Mouse (Mus musculus) gastrocnemius, postnatal 36 days (tissue): ENCODE results near the gene Car6. TPM values are rescaled to one million over a fixed set of nuclear protein-coding genes. Genes with fewer than 3 reads are reported as not detected.

Experiments
- DNase-seq, 2 experiments: peaks; one replicate each; pipeline ENCODE4 v3.0.0; 2022
- intact Hi-C: fragments of 180-260 bp; cut with DNase I; formaldehyde crosslinking; loops from one replicate; pipeline ENCODE4 v1.15.1; 2025
- total RNA-seq, 2 experiments: library from RNA; stranded (reverse); gene quantifications; 2 replicates each; pipeline ENCODE4 v1.2.3; 2021

The Car6 gene
- total RNA-seq, 2 experiments from 2014 or later: 0.37 TPM; not detected in 1

DNA sequence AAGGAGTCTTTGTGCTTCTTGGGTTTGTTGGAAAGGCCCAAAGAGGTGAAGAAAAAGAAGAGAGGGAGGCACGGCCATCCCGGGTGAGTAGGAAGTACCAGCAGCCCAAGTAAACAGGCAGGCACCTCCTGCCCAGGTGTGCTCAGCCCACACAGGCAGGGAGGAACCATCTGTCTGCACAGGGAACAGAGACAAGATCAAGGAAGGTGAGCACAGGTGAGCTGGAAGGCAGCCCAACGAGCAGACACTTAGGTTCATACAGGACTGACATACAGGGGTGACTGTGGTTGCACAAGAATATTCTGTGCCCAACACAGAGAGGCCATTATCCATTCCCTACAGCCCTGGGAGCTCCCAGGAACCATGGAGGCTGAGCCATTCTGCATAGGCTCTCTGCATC, 3.7 kb upstream of the Car6 start:
- DNase-seq: no peak
- intact Hi-C loops: no loop called here

GRCm38 (mm10) chr4:150202702-150203101, 1.6 kb upstream of the Car6 start:
- intact Hi-C loops: no loop called here
- DNase-seq: no peak

DNA sequence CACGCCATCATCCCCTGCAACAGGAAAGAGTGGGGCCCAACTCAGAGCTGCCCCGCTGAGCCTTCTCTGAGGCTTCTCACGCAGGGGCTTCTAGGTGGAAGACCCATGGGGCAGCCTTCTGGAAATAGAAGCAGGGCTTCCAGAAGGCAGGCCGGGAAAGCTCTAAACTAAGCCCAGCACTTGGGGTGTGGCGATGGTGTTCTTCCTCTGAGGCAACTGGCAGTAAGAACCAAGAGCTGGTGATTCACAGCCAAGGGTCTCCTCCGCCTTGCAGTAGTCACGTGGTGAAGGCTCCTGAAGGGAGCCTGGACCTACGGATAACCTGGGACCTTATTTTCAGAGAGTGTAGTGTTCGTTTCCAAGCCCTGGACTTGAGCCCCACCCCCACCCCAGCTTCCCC, 2.9 kb downstream of the Car6 start:
- intact Hi-C loops: no loop called here

DNA sequence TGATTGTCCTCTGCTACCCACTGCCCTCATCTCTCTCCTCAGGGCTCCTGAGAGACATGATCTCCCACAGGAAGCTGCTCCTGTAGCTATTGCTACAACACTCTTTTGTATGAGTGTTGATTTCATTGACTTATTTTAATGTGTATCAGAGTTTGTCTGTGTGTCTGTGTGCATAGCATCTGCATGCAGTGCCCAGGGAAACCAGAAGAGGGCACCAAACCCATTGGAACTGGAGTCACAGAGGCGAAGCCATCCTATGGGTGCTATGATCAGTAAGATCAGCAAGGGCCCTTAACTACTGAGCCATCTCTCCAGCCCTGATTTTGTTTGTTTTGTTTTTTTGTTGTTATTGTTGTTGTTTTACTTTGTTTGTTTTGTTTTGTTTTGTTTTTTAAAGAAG, 7.2 kb downstream of the Car6 start:
- no peak for DNase-seq

More for the DNA sequence above, 2.9 kb downstream of the Car6 start:
- DNase-seq: no peak

GRCm38 (mm10) chr4:150192199-150192598, 8.9 kb downstream of the Car6 start:
- DNase-seq: no peak

More for the DNA sequence above, 7.2 kb downstream of the Car6 start:
- intact Hi-C loops: no loop called here

DNA sequence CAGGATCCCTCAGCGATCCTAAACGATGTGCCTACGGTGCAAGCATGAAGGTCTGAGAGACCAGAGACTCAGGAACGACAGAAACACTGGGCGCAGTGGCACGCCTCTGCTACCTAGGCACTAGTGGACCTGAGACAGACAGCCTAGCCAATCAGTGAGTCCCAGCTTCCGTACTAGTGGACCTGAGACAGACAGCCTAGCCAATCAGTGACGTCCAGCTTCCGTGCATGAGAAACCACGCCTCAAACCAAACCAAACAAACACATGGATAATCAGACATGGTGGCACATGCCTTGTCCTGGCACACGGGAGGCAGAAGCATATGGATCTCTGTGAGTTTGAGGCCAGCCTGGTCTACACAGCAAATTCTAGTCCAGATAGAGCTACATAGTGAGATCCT, 12.9 kb downstream of the Car6 start:
- intact Hi-C loops: no loop called here
- no peak for DNase-seq

More at GRCm38 (mm10) chr4:150192199-150192598, 8.9 kb downstream of the Car6 start:
- intact Hi-C loops: no loop called here

DNA sequence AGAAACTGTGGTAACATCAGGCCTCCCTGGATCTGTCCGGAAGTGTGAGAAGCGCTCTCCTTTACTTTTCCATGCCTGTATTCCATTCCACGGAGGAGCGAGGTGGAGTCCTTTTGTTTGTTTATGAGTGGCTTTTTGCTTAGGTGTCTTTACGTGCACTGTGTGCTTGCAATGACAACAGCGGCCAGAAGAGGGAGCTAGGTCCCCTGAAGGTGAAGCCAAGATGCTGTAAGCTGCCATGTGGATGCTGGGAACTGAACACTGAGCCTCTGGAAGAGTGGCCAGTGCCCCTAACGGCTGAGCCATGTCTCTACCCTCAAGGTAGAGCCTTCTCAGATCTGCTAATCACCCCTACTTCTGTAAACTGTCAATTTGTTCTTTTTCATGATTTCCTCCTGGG, 19.8 kb downstream of the Car6 start:
- intact Hi-C loops: no loop called here

DNA sequence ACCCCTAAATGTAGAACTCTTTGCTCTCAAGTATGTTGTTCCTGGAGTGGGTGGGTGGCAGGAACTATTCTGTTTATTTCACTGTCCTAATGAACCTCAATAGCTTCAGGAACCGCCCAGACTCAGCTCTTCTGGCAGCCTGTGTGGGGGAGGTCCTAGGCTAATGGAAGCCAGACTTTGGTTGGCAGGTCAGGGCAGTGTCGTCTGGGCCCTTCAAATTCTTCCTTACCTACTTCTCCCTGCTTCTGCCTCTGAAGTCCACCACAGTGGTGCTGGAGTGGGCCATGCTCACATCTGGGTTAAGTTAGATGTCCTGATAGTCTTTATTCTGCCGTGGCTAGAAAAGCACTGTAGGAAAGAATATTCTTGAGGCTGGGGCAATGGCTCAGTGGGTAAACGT, 23.0 kb downstream of the Car6 start:
- no peak for DNase-seq
- intact Hi-C loops: no loop called here

More for the DNA sequence above, 19.8 kb downstream of the Car6 start:
- no peak for DNase-seq

DNA sequence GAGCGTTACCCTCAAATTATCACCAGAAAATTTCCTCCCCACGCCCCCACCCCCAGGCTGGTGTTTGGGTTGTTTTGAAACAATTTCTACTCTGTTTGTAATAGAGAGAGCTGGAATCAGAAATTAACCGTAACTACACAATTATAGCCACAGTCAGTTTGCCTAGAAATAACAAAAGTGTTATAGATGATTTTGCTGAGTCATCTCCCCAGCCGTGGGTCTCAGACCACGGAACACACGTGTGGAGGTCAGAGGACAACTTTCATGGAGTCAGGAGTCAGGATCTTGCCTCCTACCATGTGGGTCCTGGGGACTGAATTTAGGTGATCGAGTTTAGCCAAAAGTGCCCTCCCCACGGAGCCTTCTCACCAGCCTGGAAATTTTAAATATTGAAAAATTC, 24.0 kb downstream of the Car6 start:
- no peak for DNase-seq
- intact Hi-C loops: loop anchor here (2.0 kb wide), 1 partner anchor 42 kb away; no protein-coding TSS in a partner anchor

GRCm38 (mm10) chr4:150176535-150176934, 24.6 kb downstream of the Car6 start:
- peak in 1 of 2 experiments; percentile 27 for DNase-seq
- intact Hi-C loops: loop anchor here (2.0 kb wide), 1 partner anchor 42 kb away; no protein-coding TSS in a partner anchor

DNA sequence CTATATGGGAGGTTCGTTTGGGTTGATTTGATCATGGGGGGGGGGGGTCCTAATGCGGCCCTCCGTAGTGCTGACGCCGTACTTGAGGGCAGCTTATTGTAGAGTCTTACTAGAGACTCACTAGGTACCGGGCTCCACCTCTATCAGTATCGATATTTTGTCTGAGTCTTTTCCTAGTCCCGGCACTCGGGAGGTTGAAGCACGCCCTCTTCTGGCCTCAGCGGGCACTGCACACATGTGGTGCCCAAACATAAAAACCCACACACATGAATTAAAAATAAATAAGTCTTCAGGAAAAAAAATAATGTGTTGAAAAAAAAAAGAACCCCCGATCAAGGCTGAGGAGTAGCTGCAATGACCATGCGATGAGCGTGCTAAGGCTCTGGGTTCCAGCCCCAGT, 27.1 kb downstream of the Car6 start:
- DNase-seq: no peak
- intact Hi-C loops: no loop called here

- no peak for DNase-seq
- intact Hi-C loops: loop anchor here (2.0 kb wide), 1 partner anchor 76 kb away; no protein-coding TSS in a partner anchor
These were observed 27.9 kb downstream of the Car6 start for GRCm38 (mm10) chr4:150173281-150173680.

GRCm38 (mm10) chr4:150172107-150172506, 29.0 kb downstream of the Car6 start:
- no peak for DNase-seq
- intact Hi-C loops: loop anchor here (2.0 kb wide), 1 partner anchor 77 kb away; no protein-coding TSS in a partner anchor

DNA sequence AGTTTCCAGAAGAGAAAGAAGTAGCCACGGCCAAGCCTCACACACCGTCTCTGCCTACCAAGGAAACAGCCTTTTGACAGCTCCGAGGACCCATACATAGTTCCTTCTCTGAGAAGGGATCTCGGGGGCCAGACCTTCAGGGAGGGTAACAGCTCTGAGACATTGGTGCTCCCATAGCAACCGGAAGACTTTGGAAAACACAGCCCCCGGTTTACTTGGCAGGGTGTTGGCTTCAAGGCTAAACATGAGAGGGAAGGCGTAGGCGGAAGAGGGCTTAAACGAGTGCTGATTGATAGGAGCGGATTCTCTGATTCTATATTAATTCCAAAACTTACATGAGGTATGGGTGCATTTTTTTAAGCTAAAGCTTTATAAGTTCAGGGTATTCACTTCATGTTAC, 32.7 kb downstream of the Car6 start:
- DNase-seq: no peak
- intact Hi-C loops: no loop called here

GRCm38 (mm10) chr4:150164875-150165274, 36.3 kb downstream of the Car6 start:
- DNase-seq: no peak
- intact Hi-C loops: no loop called here

GRCm38 (mm10) chr4:150162561-150163169, 38.5 kb downstream of the Car6 start:
- intact Hi-C loops: no loop called here
- no peak for DNase-seq

DNA sequence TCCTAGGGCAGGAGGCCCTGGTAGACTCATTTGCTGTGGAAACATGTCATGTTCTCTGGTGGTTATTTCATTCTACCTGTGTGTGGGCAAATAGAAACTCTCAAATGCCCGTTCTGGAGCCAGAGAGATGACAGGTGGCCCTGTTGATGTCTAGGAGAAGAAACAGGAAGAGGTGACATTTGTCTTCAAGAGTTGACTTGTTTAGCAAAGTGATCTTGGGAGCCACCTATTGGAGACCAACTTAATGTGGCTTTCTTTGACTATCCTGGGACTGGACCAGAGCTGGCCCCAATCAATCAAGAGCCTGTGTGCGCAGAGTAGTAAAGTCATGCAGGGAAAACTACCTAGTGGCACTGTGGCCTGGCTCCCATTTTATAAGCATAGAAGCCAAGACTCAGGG, 41.7 kb downstream of the Car6 start:
- intact Hi-C loops: no loop called here
- DNase-seq: no peak

DNA sequence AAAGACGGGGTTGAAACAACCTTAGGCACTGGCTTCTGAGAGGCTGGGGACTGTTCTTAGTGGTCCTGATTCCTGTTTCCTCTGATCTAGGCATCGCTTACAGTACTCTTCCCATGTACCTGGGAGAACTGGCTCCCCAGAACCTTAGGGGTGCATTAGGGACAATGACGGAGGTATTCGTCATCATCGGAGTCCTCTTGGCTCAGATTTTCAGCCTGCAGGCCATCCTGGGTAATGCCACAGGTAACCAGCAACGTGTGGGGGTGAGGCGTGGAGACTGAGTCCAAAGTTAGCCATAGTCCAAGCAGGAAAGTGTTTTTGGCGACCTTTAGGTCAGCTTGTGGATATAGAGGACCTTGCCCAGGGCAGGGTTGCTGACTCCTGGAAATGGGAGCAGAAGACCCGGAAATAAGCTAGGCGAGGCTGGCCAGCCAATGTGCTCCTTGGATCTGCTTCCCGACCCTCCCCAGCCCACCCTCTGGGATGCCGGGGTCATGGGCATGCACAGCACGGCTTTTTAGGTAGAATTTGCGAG, 43.7 kb downstream of the Car6 start:
- intact Hi-C loops: no loop called here
- DNase-seq: no peak

GRCm38 (mm10) chr4:150155731-150156130, 45.4 kb downstream of the Car6 start:
- intact Hi-C loops: no loop called here
- DNase-seq: no peak

GRCm38 (mm10) chr4:150155301-150155700, 45.8 kb downstream of the Car6 start:
- intact Hi-C loops: no loop called here
- no peak for DNase-seq

GRCm38 (mm10) chr4:150152483-150152882, 48.6 kb downstream of the Car6 start:
- no peak for DNase-seq
- intact Hi-C loops: no loop called here

DNA sequence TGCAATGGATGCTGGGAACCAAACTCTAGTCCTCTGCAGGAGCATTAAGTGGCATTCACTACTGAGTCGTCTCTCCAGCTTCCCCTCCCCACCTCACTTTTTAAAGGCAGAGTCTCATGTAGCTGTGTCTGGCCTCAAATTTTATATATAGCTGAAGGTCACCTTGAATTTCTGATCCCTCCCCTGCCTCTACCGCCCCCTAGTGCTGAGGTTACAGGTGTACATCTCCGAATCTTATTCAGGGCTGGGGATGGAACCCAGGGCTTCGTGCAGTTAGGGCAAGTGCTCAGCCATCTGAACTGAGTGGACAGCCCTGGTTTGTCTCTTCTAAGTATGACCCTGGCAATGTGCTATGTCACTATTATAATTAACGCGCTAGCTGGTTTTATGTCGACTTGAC, 50.1 kb downstream of the Car6 start:
- intact Hi-C loops: no loop called here
- no peak for DNase-seq
